Mouse (Mus musculus) brown adipose tissue, adult 24 weeks (tissue): ENCODE measurements around the gene Sulf2. TPM values are rescaled to one million over a fixed set of nuclear protein-coding genes. Genes with fewer than 3 reads are reported as not detected.

ENCODE experiments used
- H3K27ac ChIP-seq: fragments of 200-500 bp; replicated peaks from 2 replicates; pipeline ENCODE4 v1.5.1; 2012; ENCODE audit warnings: low read depth, mild to moderate bottlenecking, low read length
- H3K4me1 ChIP-seq: fragments of 200-500 bp; 2 replicates; pipeline ENCODE4 v1.6.1; 2012; ENCODE audit warnings: low read length, mixed read lengths; ENCODE audit not compliant: control insufficient read depth, insufficient read depth, insufficient read length
- H3K4me3 ChIP-seq: fragments of 200-500 bp; 2 replicates; pipeline ENCODE4 v1.5.1; 2012; ENCODE audit warnings: low read depth, mild to moderate bottlenecking, low read length, moderate library complexity; ENCODE audit not compliant: insufficient read depth
- polyA plus RNA-seq: library from polyadenylated mRNA; stranded (reverse); fragments of >200 nt; gene quantifications from 2 replicates; pipeline ENCODE4 v1.2.4, GENCODE M21; 2012; ENCODE audit not compliant: missing spikeins, insufficient read depth, insufficient read length

Sulf2 gene
- polyA plus RNA-seq, 1 experiment, result 40.8 TPM

DNA sequence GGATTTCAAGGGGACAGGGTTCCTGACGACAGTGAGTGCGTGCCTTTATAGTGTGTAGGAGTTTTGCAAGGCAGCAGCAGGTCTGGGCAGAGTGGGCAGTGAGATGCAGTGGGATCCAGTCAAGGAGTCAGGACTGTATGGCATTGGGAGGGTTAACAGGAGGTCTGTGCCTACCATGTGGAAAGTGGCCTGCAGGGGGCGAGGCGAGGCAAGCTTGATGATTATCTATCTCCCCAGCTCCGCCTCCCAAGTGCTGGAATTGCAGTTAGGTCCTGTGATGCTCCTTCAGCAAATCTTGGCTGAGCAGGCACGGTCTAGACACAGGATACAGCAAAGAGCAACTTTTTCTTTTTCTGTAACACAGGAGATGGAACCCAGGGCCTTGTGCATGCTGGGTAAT, 29.0 kb upstream of the Sulf2 start:
- Histone ChIP-seq H3K27ac (no peak overlapping the region), H3K4me1 (peaks cover 10% of the 10 kb centered on the region; the same call in 1 of the 2 replicates), H3K4me3 (no peak overlapping the region)

DNA sequence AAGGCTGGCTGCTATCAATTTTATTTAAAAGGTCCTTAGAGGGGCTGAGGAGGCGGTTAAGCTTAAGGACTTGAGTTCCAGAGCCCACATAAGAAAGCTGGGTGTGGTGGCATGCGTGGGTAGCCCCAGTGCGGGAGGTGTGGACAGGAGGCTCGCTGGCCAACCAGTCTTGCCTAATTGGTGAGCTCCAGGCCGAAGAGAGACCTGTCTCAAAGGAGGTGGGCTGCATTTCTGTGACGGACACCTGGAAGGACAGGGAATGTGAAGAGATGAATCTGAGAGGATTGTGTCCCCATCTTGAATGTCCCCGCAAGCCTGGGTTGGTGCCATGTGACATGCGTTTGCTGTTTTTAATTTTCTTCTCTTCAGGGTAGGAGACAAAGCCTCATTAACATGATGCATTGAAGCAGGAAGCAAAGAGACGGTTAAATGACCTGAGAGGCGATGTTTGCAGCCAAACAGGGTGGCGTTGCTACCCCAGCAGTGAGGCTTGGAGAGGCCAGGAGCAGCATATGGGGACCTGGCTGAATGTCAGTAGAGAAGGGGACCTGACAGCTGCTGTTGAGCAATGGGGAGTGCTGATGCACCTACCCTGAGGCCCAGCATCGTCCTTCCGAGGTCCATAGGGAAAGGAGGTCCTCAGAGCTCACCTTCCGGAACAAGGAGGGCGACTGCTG, 26.7 kb upstream of the Sulf2 start:
- Histone ChIP-seq H3K4me1 (peaks cover 13% of the 10 kb centered on the region; the same call in 1 of the 2 replicates), H3K4me3 (no peak overlapping the region), H3K27ac (peak overlapping the region; percentile 87)

DNA sequence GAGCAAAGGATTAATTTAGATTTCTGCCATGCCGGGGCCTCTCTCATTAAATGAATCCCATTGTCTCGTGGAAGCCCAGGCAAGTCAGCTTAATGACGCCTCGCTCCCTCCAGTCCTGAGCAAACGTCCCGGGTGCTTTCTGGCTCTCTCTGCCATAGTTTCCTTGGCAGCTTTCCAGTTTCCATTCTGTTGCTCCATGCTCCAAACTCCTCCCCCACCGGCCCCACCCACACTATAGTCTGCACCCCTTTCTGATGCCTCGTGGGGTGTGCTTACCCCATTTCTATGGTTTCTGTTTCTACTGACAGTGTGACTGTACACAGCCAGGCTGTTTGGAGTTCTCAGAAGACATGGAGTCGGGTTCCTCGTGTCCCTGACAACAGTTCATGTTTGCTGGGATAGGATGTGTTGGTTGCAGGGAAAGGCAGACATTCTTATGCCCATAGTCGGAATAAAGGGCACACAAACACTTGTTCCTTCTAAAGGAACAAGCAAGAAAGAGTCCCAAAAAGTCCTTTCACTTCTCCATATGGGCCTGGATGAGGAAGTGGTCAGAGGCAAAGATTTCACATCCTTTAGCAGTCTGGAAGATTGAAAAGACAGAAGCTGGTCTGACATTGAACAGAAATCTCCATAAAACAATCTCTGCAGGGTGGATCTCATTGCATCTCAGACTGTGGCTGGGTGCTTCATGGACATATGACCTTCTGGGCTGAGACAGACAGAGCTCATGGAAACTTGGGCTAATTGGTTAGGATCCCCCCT, 25.5 kb upstream of the Sulf2 start:
- Histone ChIP-seq H3K4me1 (peaks cover 13% of the 10 kb centered on the region; the same call in 1 of the 2 replicates), H3K4me3 (no peak overlapping the region), H3K27ac (peak overlapping the region; percentile 87)

DNA sequence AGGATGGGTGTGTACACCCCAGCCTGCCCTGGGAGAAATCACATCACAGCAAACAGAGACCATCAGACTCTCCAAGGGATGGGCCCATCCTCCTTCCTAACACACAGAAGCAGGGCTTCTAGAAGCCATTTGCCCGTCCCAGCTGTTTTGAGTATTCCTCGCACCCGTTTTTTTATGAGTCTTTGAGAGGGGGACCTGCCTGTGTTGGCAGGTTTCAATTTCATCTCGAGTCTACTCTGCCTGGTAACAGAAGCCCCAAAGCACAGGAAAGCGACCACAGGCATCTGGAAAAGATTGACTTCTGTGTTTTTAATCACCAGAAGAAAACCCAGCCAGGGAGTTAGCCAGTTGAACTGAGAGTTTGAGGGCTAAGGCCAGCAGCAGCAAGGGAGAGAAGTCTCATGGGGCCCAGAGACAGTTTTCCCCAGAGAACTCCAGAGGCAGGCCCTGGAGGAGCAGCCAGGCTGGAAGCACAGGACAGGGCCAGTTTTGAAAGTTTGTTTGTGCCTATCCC, 24.7 kb upstream of the Sulf2 start:
- H3K27ac ChIP-seq, result peak overlapping the region; percentile 70
- H3K4me3 ChIP-seq, result no peak overlapping the region
- peaks cover 13% of the 10 kb centered on the region; the same call in 1 of the 2 replicates for H3K4me1 ChIP-seq

DNA sequence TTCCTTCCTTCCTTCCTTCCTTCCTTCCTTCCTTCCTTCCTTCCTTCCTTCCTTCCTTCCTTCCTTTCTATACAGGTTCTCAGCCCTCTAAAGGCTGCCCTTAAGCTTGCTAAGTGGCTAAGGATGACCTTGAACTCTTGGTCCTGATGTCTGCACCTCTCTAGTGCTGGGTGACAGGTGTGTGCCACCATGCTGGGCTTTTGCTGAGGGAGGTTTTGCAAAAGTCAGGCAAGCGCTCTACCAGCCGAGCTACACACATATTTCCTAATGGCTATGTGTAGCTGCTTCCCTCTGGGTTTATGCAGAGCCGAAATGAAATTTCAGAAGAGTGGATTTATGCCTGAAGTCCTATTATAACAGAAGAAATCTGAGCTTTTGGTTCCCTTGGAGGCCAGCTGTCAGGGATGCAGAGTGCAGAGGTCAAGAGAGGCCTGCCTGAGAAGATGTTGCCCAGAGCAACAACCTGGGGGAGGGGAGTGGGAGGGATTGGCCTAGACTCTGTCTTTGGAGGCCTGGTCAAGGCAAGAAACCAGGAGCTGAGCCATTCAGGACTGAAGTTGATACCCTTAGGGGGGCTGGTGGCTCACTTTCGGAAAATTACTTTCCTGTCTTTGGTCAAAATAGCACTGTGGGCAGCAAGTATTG, 24.1 kb upstream of the Sulf2 start:
- H3K27ac ChIP-seq, result peak overlapping the region; percentile 70

DNA sequence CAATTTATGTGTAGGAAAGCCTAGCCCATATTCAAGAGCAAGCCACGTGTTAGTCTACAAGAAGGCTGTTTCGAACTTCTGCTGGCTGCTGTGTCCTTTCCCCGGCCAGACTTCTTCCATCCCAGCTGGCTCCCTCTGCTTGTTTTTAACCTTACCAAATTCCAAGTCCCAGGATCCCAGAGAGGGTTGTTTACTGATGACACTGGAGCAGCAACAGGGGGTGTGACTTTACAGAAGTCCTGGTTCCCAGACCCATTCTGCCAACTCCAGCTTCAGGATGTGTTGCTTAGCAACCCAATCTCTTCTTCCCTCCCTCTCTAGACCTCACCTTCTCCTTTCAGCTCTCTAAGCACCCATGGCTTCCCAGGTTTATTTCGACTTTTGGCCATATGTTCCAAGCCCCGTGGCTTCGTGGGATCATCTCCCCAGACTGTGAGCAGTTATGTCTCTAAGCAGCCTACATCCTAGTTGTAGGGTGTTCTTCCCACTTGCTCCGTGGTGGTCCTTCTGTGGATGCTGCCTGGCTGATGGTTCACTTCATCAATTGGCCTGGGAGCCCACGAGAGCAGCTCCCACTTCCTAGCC, 20.2 kb upstream of the Sulf2 start:
- Histone ChIP-seq H3K27ac (no peak overlapping the region), H3K4me3 (no peak overlapping the region), H3K4me1 (peaks cover 13% of the 10 kb centered on the region; the same call in 1 of the 2 replicates)

More for the DNA sequence above, 24.1 kb upstream of the Sulf2 start:
- Histone ChIP-seq H3K4me1 (peaks cover 13% of the 10 kb centered on the region; the same call in 1 of the 2 replicates), H3K4me3 (no peak overlapping the region)

DNA sequence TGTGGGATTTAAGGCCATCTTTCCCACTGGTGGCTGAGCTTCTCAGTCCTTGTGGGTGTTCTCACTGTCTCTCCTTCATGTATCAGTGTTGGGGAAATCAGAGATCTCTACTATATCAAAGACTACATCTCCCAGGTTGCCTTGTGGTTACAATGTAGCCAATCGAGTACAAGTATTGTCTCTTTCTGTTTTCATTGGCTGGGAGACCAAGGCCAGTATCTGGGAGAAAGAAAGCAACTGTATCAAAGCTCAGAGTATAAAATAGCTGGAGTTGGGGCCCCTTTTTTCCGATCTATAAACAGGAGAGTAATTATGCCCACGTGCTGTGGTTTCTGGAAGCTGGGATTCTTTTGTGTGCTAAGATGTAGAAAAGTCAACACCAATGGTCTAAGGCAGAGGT, 19.7 kb upstream of the Sulf2 start:
- H3K4me3 ChIP-seq, result no peak overlapping the region
- H3K4me1 ChIP-seq, result peaks cover 9% of the 10 kb centered on the region; the same call in 1 of the 2 replicates
- no peak overlapping the region for H3K27ac ChIP-seq

DNA sequence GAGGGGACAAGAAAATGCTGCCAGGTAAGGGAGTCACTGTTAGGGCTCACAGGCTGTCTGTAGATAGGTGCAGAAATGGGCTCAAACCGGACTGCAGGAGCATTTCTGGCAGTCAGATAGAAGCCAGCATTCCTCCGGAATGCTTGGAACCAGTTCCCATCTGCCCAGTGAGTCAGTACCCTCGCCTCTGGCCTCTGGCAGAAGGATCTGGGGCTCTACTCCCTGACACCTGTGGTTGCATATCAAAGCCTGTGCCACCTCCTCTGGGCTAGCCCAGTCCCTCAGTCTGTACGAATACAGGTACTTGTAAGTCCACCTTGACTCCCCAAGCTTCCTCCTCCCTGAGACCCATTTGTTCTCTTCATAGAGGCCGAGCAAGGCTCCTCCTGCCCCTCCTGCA, 17.7 kb upstream of the Sulf2 start:
- H3K4me1 ChIP-seq, result no peaks in the 10 kb centered on the region
- H3K4me3 ChIP-seq, result no peak overlapping the region
- H3K27ac ChIP-seq, result no peak overlapping the region

DNA sequence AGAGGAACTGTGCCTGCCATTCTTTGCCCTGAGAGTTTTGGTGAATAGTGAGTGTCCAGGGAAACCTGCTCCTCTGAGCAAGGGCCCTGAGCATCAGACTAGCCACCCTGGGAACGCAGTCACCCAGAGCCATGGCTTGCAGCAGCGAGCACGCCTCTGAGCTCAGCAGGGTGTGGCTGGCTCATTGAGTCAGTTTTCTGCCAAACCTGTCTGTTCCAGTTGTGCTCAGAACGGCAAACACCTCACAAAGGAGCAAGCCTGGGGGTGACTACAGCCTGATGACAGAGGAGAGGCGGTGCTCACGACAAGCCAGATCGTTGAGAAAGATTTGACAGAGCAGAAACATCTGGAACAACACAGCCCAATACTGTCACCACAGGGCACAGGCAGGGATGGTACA, 14.7 kb upstream of the Sulf2 start:
- Histone ChIP-seq H3K4me3 (no peak overlapping the region), H3K4me1 (no peaks in the 10 kb centered on the region), H3K27ac (no peak overlapping the region)

DNA sequence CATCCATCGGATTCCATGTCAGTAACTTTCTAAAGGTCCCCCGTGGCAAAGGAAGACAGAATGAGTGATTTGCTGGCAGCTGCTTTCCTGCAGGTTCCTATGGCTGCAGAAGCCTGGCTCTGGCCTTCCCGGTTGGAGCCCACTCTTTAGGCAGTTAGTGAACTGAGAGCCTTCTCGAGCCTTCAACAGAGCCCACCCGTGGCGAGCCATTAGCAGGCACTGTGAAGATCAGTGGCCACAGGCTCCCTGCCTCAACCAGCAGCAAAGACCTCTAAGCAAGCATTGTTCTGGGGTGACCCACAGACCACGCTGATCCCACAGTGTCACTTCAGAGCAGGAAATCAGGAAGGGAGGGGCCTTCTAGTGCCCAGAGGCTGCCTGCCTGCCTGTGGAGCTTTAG, 13.4 kb upstream of the Sulf2 start:
- Histone ChIP-seq H3K4me1 (no peaks in the 10 kb centered on the region), H3K27ac (no peak overlapping the region), H3K4me3 (no peak overlapping the region)

DNA sequence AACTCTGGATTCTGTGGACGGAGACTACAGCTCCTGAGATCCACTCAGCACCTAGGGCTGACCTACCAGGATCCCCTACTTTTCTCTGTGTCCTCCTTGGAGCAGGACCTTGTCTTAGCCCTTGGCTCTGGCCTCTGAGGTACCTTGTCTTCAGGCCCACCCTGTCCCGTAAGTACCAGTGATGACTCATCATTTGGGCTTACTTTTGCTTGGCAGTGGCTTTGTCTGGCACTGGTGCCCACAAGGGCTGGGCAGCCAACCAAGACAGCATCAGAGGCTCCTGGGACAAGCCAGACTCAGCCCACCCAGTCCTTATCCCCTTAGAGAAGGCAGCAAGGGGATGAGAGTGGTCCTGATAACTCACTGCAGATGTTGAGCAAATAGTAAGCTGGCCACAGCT, 11.9 kb upstream of the Sulf2 start:
- H3K4me1 ChIP-seq, result no peaks in the 10 kb centered on the region
- no peak overlapping the region for H3K27ac ChIP-seq
- H3K4me3 ChIP-seq, result no peak overlapping the region

DNA sequence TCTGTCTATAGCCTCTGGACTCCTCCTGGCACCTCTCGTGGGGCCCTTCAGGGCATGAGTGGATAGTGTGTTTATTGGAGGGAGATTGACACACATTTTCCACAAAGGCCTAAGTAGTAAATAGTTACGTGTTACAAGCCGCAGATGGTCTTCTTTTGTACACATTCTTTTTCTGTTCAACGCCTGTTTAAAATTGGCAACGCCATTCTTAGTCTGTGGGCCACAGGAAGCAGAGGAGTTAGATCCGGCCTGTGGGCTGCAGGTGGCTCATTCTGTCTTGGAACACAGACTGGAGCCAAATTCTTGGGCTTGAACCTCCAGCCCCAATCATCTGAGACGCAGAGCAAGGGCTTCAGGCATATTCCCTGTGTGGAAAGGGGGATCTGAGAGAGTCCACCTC, 9.9 kb upstream of the Sulf2 start:
- Histone ChIP-seq H3K4me1 (no peaks in the 10 kb centered on the region; the same call in 1 of the 2 replicates), H3K27ac (no peak overlapping the region), H3K4me3 (no peak overlapping the region)

DNA sequence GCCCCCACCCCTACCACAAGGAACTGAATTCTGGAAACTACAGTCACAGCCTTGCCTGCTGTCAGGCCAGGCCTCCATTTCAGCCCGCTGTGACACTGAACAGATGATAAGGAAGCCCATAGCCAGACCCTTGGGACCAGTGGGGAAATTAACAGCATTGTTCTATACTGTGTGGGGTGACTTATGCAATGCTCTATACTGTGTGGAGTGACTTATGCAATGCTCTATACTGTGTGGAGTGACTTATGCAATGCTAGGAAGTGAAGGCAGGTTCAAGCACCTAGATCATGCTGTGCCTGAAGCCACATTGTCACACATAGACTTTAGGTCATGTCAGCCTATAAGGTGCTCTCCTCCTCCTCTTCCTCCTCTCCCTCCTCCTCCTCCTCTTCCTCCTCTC, 9.1 kb upstream of the Sulf2 start:
- no peaks in the 10 kb centered on the region; the same call in 1 of the 2 replicates for H3K4me1 ChIP-seq
- H3K27ac ChIP-seq, result no peak overlapping the region
- no peak overlapping the region for H3K4me3 ChIP-seq

DNA sequence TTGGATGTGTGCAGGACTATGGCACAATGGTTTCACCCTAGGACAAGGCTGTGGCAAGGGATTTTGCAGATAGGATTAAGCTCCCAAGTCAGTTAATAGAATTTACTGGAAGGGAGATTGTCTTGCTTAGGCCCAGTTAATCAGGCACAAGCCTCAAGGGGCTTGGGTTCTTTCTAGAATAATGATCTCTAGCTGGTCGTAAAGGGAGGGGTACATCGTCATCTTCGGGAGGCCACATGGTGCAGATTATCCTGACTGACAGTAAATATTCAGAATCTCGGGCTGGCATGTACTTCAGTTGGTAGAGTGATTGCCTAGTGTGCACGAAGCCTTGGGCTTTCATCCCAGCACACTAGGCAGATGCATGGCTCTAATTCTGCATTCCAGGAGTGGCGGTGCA, 8.5 kb upstream of the Sulf2 start:
- H3K4me3 ChIP-seq, result no peak overlapping the region
- H3K4me1 ChIP-seq, result no peaks in the 10 kb centered on the region; the same call in 1 of the 2 replicates
- no peak overlapping the region for H3K27ac ChIP-seq

DNA sequence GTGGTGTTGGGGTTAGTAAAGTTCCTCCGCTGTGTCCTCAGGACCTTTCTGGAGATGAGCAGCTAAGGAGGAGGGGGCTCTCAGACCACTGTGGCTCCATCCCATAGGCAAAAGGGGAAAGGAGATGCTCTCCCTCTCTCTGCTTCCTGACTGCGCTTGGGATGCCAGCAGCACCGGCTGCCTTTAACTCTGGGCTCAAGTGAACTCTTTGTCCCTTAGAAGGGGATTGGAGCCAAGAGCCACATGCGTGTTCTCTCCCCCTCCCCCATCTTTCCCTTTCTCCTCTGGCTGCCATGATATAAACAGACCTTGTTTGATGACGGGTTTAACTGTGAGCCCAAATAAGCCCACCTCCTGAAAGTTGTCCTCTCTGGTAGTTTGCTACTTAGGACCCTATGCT, 7.8 kb upstream of the Sulf2 start:
- Histone ChIP-seq H3K4me1 (no peaks in the 10 kb centered on the region; the same call in 1 of the 2 replicates), H3K4me3 (no peak overlapping the region), H3K27ac (no peak overlapping the region)
